Mouse (Mus musculus) megakaryocyte, embryonic 14.5 days (primary cell): Measurements from ENCODE around the gene Ndufab1.

ENCODE experiments used
- FLI1 ChIP-seq: IDR thresholded peaks from 2 replicates; pipeline ENCODE4 v1.6.1; 2012; ENCODE audit warnings: low read length, inconsistent platforms, mixed read lengths
- GATA1 ChIP-seq: IDR thresholded peaks from 3 replicates; pipeline ENCODE4 v1.6.1; 2012; ENCODE audit warnings: mixed read lengths, low read length, inconsistent platforms, borderline replicate concordance

DNA sequence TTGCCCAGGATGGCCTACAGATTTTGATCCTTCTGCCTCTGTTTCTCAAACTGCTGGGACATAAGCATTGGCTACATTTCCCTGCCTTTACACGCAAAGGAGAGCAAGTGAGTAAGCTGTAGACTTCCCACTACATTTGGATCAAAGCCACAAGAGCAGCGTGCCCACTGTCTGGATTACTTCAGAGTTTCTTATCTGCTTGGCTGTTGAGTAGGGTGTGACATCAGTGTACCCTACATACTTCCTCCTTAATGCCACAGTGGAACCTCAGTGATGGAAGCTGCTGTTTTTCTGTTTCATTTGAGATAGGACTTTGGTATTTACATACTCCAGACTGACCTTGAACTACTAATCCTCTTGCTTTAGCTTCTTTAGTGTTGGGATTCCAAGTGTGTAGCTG is 54.9 kb downstream of the Ndufab1 start:
- TF ChIP-seq GATA1: no peak
- no peak for TF ChIP-seq FLI1
